Mouse (Mus musculus) layer of hippocampus, postnatal 36 days (tissue): Measurements from ENCODE around the gene Slc1a4. TPM values are rescaled to one million over a fixed set of nuclear protein-coding genes. Genes with fewer than 3 reads are reported as not detected.
A peak's percentile ranks its signal among the peaks of the same experiment; 100 is the strongest.

ENCODE experiments used
- DNase-seq, 2 experiments: peaks; one replicate each; pipeline ENCODE4 v3.0.0; 2022
- total RNA-seq, 2 experiments: library from RNA; stranded (reverse); gene quantifications; 2 replicates each; pipeline ENCODE4 v1.2.3; 2021

Slc1a4 gene
- 10 to 100 TPM; 40.0 to 40.5 TPM for total RNA-seq

DNA sequence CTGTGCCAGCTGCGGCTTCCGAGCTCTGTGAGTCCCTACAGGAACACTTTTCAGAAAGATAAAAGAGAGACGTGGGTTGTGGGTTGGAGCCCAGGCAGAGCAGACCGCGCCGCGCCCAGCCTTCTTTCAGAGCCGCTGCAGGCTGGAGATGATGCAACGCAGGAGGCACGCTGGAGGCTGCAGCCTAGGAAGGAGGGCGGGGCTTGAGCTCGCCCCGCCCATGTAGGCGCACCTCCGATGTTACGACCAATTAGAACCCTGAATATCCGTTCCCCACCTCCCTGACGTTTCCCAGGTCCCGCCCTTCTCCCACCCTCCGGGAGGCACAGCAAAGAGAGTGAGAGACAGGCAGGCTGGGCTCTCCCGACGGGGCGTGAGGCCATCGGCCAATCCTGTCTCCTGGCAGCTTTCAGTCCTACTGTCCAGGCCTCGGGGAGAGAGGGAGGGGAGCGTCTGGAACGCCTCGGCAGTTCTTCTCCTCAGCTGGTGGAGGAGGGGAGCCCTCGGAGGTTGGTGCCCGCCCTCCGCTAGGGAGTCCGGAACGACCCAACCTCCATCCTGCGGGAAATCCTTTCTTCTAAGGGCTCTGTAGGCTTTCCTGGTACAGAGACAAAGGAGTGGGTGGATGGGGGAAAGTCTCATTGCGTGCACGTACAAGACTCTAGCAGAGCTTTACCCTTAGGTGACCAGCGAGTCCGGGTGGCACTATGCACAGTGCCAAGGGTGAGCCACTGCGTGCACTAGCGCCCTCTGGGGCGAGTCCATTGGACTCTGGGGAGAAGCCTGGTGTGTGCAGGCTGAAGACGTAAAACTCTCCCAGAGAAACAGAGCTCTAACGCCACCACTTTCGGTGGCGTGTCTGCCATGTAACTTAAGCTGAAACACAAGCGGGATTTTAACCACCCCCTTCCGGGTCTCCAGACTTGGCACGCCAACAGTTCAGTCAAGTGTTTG is at the start of gene Slc1a4:
TSS of gene Slc1a4 (minus strand) at position 153 of the 954 bp plus-strand sequence.
- peak; percentile 91 to 93 for DNase-seq

GRCm38 (mm10) chr11:20380106-20380505 is 47.6 kb upstream of the Slc1a4 start:
- DNase-seq, result no peak

DNA sequence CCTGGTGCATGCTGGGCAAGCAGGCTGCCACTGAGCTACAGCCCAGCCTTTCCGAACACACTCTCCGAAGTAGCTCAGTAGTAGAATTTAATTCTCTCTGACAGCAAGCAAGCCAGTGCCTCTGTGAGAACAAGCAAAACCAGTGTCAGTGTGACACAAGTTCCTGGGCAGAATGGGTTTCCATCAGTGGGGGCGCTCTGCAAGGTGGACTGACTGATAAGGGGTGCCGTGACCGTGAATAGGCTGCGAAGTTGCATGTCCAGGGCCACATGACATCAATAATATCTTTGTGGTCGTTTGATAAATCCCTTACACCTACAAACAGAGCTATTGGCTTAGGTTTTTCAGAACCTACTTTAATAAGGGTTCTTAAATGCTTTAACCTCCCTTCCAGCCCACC is 44.1 kb upstream of the Slc1a4 start:
- DNase-seq, result no peak

- DNase-seq, result peak; percentile 20 to 39
These were observed 40.2 kb upstream of the Slc1a4 start for GRCm38 (mm10) chr11:20372616-20373211.

- no peak for DNase-seq
These were observed 38.0 kb upstream of the Slc1a4 start for GRCm38 (mm10) chr11:20370486-20370885.

DNA sequence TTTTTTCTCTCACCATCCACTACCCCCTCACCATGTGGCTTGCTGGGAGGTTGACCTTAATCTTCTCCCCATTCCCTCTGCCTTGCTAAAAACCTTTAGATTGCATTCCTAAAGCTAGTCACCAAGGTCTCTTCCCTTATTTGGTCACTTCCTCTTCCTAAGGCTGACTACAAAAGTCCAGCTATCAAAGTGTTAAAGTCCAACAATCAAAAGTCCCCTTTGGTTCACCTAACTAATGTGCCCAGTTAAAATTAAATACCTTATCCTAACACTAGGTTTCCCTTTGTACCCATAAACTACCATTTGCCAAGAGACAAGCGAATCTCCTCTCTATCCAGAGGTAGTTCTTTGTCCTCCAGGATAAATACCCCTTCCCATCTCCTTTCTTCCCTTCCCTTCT is 33.9 kb upstream of the Slc1a4 start:
- no peak for DNase-seq

- DNase-seq, result no peak
These were observed 28.8 kb upstream of the Slc1a4 start for GRCm38 (mm10) chr11:20361354-20361753.

GRCm38 (mm10) chr11:20357684-20358447 is 25.4 kb upstream of the Slc1a4 start:
- no peak for DNase-seq

- no peak for DNase-seq
These were observed 16.0 kb upstream of the Slc1a4 start for GRCm38 (mm10) chr11:20348466-20348865.

GRCm38 (mm10) chr11:20347548-20347947 is 15.0 kb upstream of the Slc1a4 start:
- DNase-seq, result peak; percentile 79 to 82

DNA sequence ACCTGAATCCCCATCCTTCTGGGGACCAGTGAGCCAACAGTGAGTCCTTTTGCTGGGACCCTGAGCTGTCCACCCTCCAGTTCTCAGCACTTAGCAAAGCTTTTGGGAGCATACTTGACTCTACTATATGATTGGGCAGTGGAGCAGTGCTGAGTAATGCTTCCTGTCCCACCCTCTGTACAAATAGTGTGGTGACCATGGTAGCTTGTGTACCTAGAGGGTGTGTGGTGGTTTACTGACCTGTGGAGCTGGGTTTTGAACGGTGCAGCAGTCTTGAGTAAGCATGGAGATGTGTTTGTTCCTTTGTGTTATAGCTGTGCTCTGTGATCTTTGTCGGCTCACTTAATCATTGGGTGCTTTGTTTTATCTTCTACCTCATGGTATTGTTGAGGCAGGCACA is 13.9 kb upstream of the Slc1a4 start:
- no peak for DNase-seq

DNA sequence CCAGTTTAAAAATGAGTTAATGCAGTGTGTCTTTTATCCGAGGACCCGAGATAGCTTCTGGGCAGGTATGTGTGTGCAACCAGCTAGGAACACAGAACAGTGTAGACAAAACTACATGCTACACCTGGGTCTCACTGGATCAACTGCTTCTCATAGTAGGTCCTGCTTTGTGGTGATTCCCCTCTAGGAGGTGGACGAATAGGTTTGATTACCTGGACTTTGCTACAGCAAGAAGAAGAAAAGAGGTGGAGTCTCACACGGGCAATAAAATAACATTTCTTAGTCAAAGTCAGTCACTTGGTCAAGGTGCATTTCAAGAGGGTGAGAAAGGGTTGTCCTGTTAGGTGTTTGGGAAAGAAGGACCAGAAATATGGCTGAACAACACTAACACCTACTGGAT is 11.4 kb upstream of the Slc1a4 start:
- no peak for DNase-seq

- no peak for DNase-seq
These were observed 9.1 kb upstream of the Slc1a4 start for GRCm38 (mm10) chr11:20341598-20341997.

DNA sequence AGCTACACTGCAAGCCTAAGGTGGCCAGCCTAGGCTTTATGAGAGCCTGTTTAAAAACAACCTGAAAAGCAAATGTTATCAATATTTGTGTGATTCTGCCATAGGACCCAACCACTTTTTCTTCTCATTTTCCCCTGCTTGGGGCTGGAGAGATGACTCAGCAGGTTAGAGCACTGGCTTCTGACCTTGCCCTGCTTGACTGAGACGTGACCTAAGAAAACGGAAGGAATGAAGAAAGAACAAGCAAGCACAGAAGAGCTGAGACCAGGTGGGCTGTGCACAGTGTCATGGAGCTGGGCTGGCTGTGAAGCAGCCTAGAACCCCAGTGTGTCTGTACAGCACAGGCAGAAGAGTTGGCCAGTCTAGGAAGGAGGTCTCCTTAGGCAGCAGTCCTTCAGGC is 6.2 kb upstream of the Slc1a4 start:
- DNase-seq, result no peak

DNA sequence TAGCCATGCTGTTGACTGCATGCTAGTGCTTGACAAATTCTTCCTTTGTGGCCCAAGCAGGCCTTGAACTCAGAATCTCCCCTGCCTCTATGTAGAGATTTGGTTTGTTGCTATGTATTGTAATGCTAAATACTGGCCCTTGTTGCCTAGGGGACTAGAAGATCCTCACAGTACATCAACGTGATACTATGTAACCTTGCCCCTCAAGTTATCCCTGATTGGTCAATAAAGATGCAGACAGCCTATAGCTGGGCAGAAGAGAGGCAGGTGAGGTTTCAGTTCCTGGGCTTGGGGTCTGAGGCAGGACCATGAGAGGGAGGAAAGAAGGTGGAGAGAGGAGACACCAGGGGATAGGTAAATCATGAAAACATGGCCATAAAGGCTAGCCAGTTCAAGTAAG is 1.8 kb upstream of the Slc1a4 start:
- no peak for DNase-seq

DNA sequence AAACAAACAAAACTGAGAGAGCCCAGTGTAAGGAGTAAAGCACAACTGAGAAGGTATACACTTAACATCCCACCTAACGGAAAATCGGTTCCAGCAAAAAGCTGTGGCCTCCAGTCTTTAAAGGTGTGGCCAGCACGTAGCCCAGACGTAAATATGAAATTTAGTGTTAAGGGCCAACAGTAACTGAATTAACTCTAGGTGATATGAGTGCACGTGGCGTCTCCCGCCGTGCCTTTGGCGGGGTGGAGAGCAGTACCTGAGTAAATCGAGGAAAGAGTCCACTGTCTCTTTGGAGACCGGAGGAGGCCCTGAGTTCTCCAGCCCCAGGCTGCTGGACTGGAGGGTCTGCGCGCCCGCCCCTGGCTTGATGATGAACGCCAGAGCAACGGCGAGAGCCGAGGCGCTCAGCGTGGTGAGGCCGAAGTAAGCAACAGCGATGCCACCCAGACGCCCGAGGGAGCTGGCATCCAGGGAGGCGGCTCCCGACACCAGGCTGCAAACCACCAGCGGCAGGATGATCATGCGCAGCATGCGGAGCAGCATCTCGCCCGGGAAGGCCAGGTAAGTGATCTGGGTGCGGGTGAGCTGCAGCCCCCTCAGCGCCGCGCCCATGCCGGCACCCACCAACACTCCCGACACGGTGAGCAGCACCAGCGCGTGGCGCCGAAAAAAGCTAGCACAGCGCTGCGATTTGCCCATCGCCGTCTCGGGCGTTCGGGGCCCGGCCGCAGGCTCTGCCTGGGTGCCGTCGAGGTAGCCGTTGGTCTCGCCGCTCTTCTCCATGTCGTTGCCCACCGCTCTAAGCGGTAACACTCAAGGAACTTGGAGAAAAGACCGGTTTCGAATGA is 599 bp downstream of the Slc1a4 start:
- DNase-seq, result peak; percentile 58 to 59

DNA sequence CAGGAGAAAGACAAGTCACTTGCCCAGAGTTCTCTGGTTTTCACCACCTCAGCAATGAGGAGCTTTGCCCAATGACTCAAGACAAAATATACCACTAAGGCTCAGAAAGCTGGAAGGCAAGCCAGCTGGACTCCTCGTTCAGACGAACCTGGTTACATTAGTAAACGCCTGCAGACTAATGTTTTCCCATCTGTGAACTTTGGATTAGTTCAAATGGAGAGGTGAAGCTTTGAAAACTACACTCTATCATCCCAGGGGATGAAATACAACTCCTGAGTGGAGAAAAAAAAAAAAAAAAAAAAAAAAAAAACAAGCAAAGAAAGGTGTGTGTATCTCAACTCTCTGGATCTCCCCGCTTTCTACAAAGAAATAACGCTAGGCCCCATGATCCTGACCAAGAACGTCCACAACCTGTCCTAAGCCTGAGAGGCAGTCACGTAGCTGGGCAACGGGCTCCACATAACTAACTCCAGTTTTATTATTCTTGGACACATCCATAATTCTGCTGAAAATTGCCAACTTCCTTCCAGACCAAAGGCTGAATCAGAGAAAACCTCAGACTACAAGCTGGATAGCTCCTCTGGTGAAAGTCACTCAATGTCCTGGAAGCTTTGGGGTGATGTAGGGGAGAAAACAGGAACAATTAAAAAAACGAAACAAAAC is 1.4 kb downstream of the Slc1a4 start:
- DNase-seq, result no peak

GRCm38 (mm10) chr11:20329711-20330110 is 2.8 kb downstream of the Slc1a4 start:
- DNase-seq, result no peak

DNA sequence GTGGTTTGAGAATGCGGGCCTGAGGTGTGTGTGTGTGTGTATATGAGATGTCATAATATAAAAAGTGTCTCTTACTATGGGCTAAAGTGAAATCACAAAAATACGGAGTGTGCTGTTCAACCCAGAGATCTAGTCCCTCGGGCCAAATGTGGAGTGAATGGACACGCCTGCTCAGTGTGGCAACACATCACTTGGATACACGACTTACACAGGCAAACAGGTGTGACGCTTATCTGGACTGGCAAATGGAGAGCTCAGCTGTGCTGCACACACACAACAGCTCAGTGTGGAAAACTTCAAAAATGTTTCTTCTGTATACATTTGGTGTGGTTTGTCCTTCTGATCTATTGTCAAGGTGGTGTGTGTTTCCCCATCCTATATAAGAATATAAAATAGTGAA is 3.7 kb downstream of the Slc1a4 start:
- no peak for DNase-seq

GRCm38 (mm10) chr11:20326328-20326995 is 6.1 kb downstream of the Slc1a4 start:
- DNase-seq, result no peak
